Mouse (Mus musculus): ENCODE measurements around the gene Mllt10. TPM values are rescaled to one million over a fixed set of nuclear protein-coding genes. Genes with fewer than 3 reads are reported as not detected.
A peak's percentile ranks its signal among the peaks of the same experiment; 100 is the strongest.

Gene Mllt10
- polyA plus RNA-seq, 1 experiment from 2014 or later, result 20.7 TPM

DNA sequence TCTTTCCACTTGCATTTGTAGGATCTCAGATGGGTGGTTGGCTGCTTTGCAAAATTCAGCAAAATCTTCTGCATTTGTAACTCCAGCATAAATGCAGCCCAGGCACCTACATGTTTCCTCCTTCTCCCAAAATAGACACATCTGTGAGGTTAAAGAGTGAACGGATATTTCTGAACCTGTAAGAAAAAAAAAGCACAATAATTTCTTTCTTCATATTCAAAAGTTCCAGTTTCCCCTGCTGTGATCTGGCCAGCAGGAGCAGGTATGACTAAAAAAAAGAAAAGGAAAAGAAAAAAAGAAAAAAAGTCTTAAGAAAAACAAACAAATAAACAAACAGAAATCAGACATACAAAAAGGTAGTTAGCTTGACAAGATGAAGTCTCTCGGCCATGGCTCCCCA is 5.0 kb upstream of the Mllt10 start:
- H3K27ac ChIP-seq (ENCODE audit: low read depth), result no peak overlapping the region
- 10% methylated on average over 2 of the region's 2 CpGs for WGBS (ENCODE audit: insufficient replicate concordance)
- H3K9me3 ChIP-seq (ENCODE audit: low read length), result no peaks in the 10 kb centered on the region
- TF ChIP-seq CTCF (IDR thresholded peaks at IDR 0.05; ENCODE audit: low read depth), result no peak
- no peak for TF ChIP-seq EP300 (IDR thresholded peaks at IDR 0.05; ENCODE audit: low read depth)
- DNase-seq (no peak), ATAC-seq (no peak)
- H3K4me3 ChIP-seq (ENCODE audit: low read depth, low read length), result peak overlapping the region; percentile 15; the same call in 1 of the 2 replicates
- H3K9ac ChIP-seq (replicated peaks), result 0 out of 2 replicates have a peak overlapping the region, but pooled peaks have one; percentile 38
- no peaks in the 10 kb centered on the region for H3K36me3 ChIP-seq (replicated peaks; ENCODE audit: insufficient read depth, low read length)
- H3K4me2 ChIP-seq (ENCODE audit: low read depth, low read length), result peak overlapping the region; percentile 93
- H3K4me1 ChIP-seq (ENCODE audit: insufficient read depth), result peaks cover 17% of the 10 kb centered on the region
- H3K27me3 ChIP-seq (ENCODE audit: insufficient read depth, low read length), result peaks cover 54% of the 10 kb centered on the region

DNA sequence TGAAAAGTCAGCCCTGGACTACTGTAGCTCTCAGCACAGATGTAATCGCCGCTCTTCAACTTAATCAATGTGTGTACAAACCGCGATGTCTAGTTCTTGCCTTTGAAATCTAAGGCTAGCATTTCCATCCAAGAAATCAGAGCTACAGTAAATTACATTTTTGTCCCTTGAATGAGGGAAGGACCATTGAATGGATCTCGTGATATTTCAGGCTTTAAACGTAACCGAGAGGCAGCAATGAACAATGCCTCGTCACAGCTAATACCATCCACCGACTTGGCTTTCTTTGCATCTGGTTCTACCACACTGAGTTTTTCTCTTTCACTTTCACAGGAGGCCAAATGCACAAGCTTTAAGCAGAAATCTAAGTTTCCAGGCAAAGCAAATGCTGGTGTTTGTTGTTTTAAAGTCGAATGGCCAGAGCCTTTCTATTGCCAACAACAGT is 4.5 kb upstream of the Mllt10 start:
- WGBS (ENCODE audit: insufficient replicate concordance), result 7% methylated on average over 10 of the region's 10 CpGs
- no peak for ATAC-seq
- Histone ChIP-seq H3K4me1 (ENCODE audit: insufficient read depth) (peaks cover 21% of the 10 kb centered on the region), H3K27ac (ENCODE audit: low read depth) (no peak overlapping the region), H3K27me3 (ENCODE audit: insufficient read depth, low read length) (peaks cover 50% of the 10 kb centered on the region), H3K36me3 (replicated peaks; ENCODE audit: insufficient read depth, low read length) (no peaks in the 10 kb centered on the region), H3K4me2 (ENCODE audit: low read depth, low read length) (peak overlapping the region; percentile 93), H3K9ac (replicated peaks) (0 out of 2 replicates have a peak overlapping the region, but pooled peaks have one; percentile 38), H3K9me3 (ENCODE audit: low read length) (no peaks in the 10 kb centered on the region), H3K4me3 (ENCODE audit: low read depth, low read length) (peak overlapping the region; percentile 15; the same call in 1 of the 2 replicates)
- DNase-seq, result no peak
- TF ChIP-seq CTCF (IDR thresholded peaks at IDR 0.05; ENCODE audit: low read depth), result no peak
- TF ChIP-seq EP300 (IDR thresholded peaks at IDR 0.05; ENCODE audit: low read depth), result no peak

DNA sequence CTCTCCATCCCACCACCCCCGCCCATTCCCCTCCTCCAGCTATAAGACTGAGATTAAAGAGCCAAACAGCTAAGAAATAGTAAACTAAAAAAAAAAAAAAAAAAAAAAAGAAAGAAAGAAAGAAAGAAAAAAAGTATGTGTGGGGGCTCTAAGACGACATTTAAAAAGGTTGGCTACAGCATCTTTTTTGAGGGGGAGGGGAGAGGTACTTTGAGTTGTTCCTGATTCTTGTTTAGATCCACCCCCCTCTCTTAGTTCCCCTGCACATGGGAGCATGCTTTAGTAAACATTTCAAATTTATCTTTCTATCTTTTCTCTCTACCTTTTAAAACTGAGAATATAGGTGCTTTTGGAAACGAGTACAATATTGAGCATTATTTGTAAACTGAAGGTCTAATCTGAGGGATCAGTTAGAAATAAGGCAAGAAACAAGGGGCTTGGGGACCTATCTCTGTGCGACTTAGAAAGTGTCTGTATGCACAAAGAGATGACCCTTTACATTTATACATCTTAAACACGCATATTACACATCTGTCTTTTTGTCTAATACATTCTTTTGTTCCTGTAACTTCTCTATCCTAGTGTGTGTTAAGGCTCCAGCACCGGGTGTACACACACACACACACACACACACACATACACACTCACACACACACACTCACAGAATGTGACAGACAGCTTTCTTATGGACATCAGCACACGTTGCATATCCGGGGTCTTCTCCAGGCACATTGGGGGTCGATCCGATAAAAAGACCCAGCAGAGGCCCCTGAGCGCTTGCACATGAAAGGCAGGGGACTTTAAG is 3.8 kb upstream of the Mllt10 start:
- 56% methylated on average over 11 of the region's 11 CpGs for WGBS (ENCODE audit: insufficient replicate concordance)
- peaks cover 44% of the 10 kb centered on the region for H3K27me3 ChIP-seq (ENCODE audit: insufficient read depth, low read length)

GRCm38 (mm10) chr2:18051831-18052170 is 3.2 kb upstream of the Mllt10 start:
- WGBS (ENCODE audit: insufficient replicate concordance), result 86% methylated on average over 3 of the region's 3 CpGs
- DNase-seq, result no peak
- Histone ChIP-seq H3K4me1 (ENCODE audit: insufficient read depth) (peaks cover 14% of the 10 kb centered on the region), H3K9ac (replicated peaks) (no peak overlapping the region), H3K27ac (ENCODE audit: low read depth) (no peak overlapping the region), H3K9me3 (ENCODE audit: low read length) (no peaks in the 10 kb centered on the region), H3K27me3 (ENCODE audit: insufficient read depth, low read length) (peaks cover 38% of the 10 kb centered on the region), H3K36me3 (replicated peaks; ENCODE audit: insufficient read depth, low read length) (no peaks in the 10 kb centered on the region), H3K4me3 (ENCODE audit: low read depth, low read length) (no peak overlapping the region), H3K4me2 (ENCODE audit: low read depth, low read length) (no peak overlapping the region)
- TF ChIP-seq CTCF (IDR thresholded peaks at IDR 0.05; ENCODE audit: low read depth) (no peak), EP300 (IDR thresholded peaks at IDR 0.05; ENCODE audit: low read depth) (no peak)
- no peak for ATAC-seq

More for the DNA sequence above, 3.8 kb upstream of the Mllt10 start:
- Histone ChIP-seq H3K9me3 (ENCODE audit: low read length) (no peaks in the 10 kb centered on the region), H3K4me2 (ENCODE audit: low read depth, low read length) (peak overlapping the region; percentile 93), H3K36me3 (replicated peaks; ENCODE audit: insufficient read depth, low read length) (no peaks in the 10 kb centered on the region), H3K4me1 (ENCODE audit: insufficient read depth) (peaks cover 18% of the 10 kb centered on the region), H3K9ac (replicated peaks) (no peak overlapping the region), H3K4me3 (ENCODE audit: low read depth, low read length) (no peak overlapping the region), H3K27ac (ENCODE audit: low read depth) (no peak overlapping the region)
- no peak for TF ChIP-seq CTCF (IDR thresholded peaks at IDR 0.05; ENCODE audit: low read depth)
- no peak for TF ChIP-seq EP300 (IDR thresholded peaks at IDR 0.05; ENCODE audit: low read depth)
- ATAC-seq (no peak), DNase-seq (no peak)

GRCm38 (mm10) chr2:18052581-18052980 is 2.5 kb upstream of the Mllt10 start:
- H3K36me3 ChIP-seq (replicated peaks; ENCODE audit: insufficient read depth, low read length), result no peaks in the 10 kb centered on the region
- H3K27ac ChIP-seq (ENCODE audit: low read depth), result no peak overlapping the region
- H3K4me2 ChIP-seq (ENCODE audit: low read depth, low read length), result no peak overlapping the region
- no peak overlapping the region for H3K4me3 ChIP-seq (ENCODE audit: low read depth, low read length)
- WGBS (ENCODE audit: insufficient replicate concordance), result 80% methylated on average over 3 of the region's 3 CpGs
- TF ChIP-seq EP300 (IDR thresholded peaks at IDR 0.05; ENCODE audit: low read depth) (no peak), CTCF (IDR thresholded peaks at IDR 0.05; ENCODE audit: low read depth) (no peak)
- no peak overlapping the region for H3K9ac ChIP-seq (replicated peaks)
- H3K27me3 ChIP-seq (ENCODE audit: insufficient read depth, low read length), result peaks cover 30% of the 10 kb centered on the region
- H3K4me1 ChIP-seq (ENCODE audit: insufficient read depth), result peaks cover 14% of the 10 kb centered on the region
- DNase-seq (no peak), ATAC-seq (no peak)
- no peaks in the 10 kb centered on the region for H3K9me3 ChIP-seq (ENCODE audit: low read length)

DNA sequence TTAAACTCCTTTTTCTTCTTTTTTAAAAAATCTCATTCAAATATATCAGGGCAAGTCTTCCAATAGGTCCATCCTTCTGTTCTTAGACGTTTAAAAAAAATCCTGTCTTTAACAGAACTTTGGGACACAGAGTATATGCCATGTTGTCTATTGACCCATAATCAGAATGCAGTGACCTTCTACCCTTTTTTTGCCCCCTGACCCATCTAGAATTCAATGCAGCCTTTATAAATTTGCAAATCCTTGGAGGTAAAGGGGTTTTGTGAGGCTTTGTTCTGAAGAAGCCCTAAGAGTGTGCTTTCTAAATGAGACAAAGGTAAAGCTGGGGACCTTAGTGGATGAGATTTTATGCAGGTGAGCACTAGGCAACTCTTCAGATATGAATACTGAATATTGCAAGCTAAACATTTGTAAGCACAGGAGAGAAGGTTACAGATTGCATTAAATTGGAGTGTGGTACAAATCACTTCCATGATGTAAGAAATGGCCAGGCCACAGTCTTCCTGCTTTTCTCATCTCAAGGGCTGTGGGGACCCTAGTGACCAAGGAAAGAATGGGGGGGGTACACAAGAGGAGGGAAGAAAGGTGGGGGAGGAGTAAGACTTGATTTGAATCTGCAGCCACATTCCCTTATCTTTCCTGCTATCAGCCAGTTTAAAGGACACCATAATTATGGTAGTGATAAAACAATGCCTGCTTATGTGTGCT is 1.6 kb upstream of the Mllt10 start:
- WGBS (ENCODE audit: insufficient replicate concordance), result 65% methylated on average over 1 of the region's 1 CpGs
- Histone ChIP-seq H3K27ac (ENCODE audit: low read depth) (no peak overlapping the region), H3K27me3 (ENCODE audit: insufficient read depth, low read length) (peaks cover 23% of the 10 kb centered on the region), H3K36me3 (replicated peaks; ENCODE audit: insufficient read depth, low read length) (no peaks in the 10 kb centered on the region), H3K4me2 (ENCODE audit: low read depth, low read length) (no peak overlapping the region), H3K9ac (replicated peaks) (no peak overlapping the region), H3K4me3 (ENCODE audit: low read depth, low read length) (no peak overlapping the region), H3K4me1 (ENCODE audit: insufficient read depth) (peaks cover 19% of the 10 kb centered on the region), H3K9me3 (ENCODE audit: low read length) (no peaks in the 10 kb centered on the region)
- DNase-seq (no peak), ATAC-seq (no peak)
- TF ChIP-seq EP300 (IDR thresholded peaks at IDR 0.05; ENCODE audit: low read depth) (no peak), CTCF (IDR thresholded peaks at IDR 0.05; ENCODE audit: low read depth) (no peak)

Measured in liver, postnatal 0 days (tissue).